11 mouse cellular contexts compared by ENCODE assay signal in the genomic region with DNA sequence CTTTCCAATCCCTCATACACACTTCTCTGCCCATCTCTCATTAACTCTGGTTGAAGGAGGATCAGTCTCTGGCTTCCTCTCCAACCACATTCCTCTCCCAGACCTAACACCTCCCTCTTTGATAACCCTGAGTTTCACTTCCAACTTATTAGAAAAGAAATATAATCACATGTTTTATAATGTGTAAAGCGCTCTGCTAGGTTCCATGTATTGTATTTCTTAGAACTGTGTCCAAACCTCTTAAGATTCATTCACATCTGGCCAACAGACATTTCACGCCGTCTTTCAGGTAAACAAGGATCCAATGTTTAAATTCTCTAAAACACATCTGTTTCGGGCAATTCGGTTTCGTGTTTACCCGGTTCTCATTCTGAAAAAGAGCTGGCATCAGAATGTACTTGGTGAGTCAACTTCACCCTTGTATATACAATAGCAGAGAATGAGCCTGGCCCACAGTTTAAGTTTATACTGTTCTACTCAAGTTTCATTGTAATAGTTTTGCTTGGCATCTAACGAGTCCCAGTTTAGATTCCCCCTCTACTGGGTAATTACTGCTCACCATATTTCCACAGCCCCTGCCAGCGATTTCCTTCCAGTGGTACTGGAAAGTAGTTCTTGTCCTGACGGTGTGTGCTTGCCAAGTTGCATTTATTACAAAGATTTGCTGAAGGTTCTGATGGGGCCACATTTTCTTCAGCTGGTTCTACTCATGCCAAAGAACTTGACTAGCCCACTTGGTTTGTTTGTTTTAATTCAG.
DNase-seq lines count a peak whose midpoint lies in the region; ATAC-seq and TF ChIP-seq lines count a peak whose summit lies in the region.
"Had no signal": no experiment of that assay in that cellular context is flagged by ENCODE, and none has a peak within 500 bp of the region (broad histone marks: within the 10 kb centered on the region; RNA-seq: fewer than 3 reads in every experiment).

No protein-coding gene starts in this region.

- H3K27ac ChIP-seq in kidney, adult 2 months (ENCODE audit: insufficient read depth, low read depth, low read length) = no peak overlapping the region
- H3K27ac ChIP-seq in embryonic facial prominence, embryonic 13.5 days = peak overlapping the region; percentile 83
- H3K27ac ChIP-seq in limb, embryonic 15.5 days = peak overlapping the region; percentile 75
- no peak overlapping the region for H3K27ac ChIP-seq in midbrain, embryonic 16.5 days (ENCODE audit: low read length)
- no peak overlapping the region for H3K27ac ChIP-seq in hindbrain, embryonic 12.5 days
- H3K27ac ChIP-seq: layer of hippocampus, adult 2 months; macrophage had no signal

- no peak overlapping the region for H3K9ac ChIP-seq in embryonic facial prominence, embryonic 13.5 days
- H3K9ac ChIP-seq in limb, embryonic 15.5 days = no peak overlapping the region
- H3K9ac ChIP-seq in midbrain, embryonic 16.5 days (ENCODE audit: low read depth, low read length) = no peak overlapping the region
- H3K9ac ChIP-seq in hindbrain, embryonic 12.5 days = no peak overlapping the region

- WGBS in kidney, adult 2 months = 65% methylated on average over 10 of the region's 10 CpGs
- WGBS in embryonic facial prominence, embryonic 13.5 days = 32% methylated on average over 10 of the region's 10 CpGs
- 28% methylated on average over 10 of the region's 10 CpGs for WGBS in limb, embryonic 15.5 days
- 89% methylated on average over 10 of the region's 10 CpGs for WGBS in midbrain, embryonic 16.5 days
- WGBS in hindbrain, embryonic 12.5 days = 77% methylated on average over 10 of the region's 10 CpGs

- H3K4me3 ChIP-seq in kidney, adult 2 months (ENCODE audit: insufficient read depth, low read depth, low read length) = no peak overlapping the region
- no peak overlapping the region for H3K4me3 ChIP-seq in embryonic facial prominence, embryonic 13.5 days
- H3K4me3 ChIP-seq in limb, embryonic 15.5 days = no peak overlapping the region
- no peak overlapping the region for H3K4me3 ChIP-seq in midbrain, embryonic 16.5 days (ENCODE audit: low read depth, low read length)
- no peak overlapping the region for H3K4me3 ChIP-seq in hindbrain, embryonic 12.5 days
- H3K4me3 ChIP-seq: layer of hippocampus, adult 2 months had no signal

- H3K9me3 ChIP-seq in embryonic facial prominence, embryonic 13.5 days = no peaks in the 10 kb centered on the region
- no peaks in the 10 kb centered on the region for H3K9me3 ChIP-seq in limb, embryonic 15.5 days
- H3K9me3 ChIP-seq in midbrain, embryonic 16.5 days (replicated peaks; ENCODE audit: control insufficient read depth, low read length, poor library complexity, severe bottlenecking) = no peaks in the 10 kb centered on the region
- H3K9me3 ChIP-seq in hindbrain, embryonic 12.5 days (replicated peaks) = no peaks in the 10 kb centered on the region

- TF ChIP-seq POLR2A in kidney, adult 2 months (IDR thresholded peaks at IDR 0.05; ENCODE audit: low read depth, low read length) = no peak

- peak; percentile 93 for ATAC-seq in embryonic facial prominence, embryonic 13.5 days (ENCODE audit: insufficient number of reproducible peaks, insufficient read depth, low FRiP score, low TSS enrichment, low read depth)
- ATAC-seq in limb, embryonic 15.5 days (ENCODE audit: insufficient number of reproducible peaks, low FRiP score, low TSS enrichment, low read depth) = peak; percentile 89
- ATAC-seq in midbrain, embryonic 16.5 days = no peak
- ATAC-seq in hindbrain, embryonic 12.5 days (ENCODE audit: low FRiP score) = no peak

- no peak for TF ChIP-seq CTCF in kidney, adult 2 months (conservative IDR thresholded peaks at IDR 0.05; ENCODE audit: insufficient read depth, insufficient read length, low read depth, low read length)

- DNase-seq in kidney, adult 2 months = peak; percentile 3
- no peak for DNase-seq in kidney, postnatal 36 days
- peak; percentile 92 for DNase-seq in NIH3T3 (ENCODE audit: low read depth)
- DNase-seq: cerebellum, adult 8-10 months; right cerebral cortex, postnatal 25 days had no signal

- peak overlapping the region; percentile 24 for H3K4me2 ChIP-seq in embryonic facial prominence, embryonic 13.5 days
- H3K4me2 ChIP-seq in limb, embryonic 15.5 days = no peak overlapping the region
- H3K4me2 ChIP-seq in midbrain, embryonic 16.5 days (ENCODE audit: low read length) = no peak overlapping the region
- no peak overlapping the region for H3K4me2 ChIP-seq in hindbrain, embryonic 12.5 days (replicated peaks)

- H3K27me3 ChIP-seq in kidney, adult 2 months (replicated peaks; ENCODE audit: control insufficient read depth, insufficient read depth, low read length) = no peaks in the 10 kb centered on the region
- H3K27me3 ChIP-seq in embryonic facial prominence, embryonic 13.5 days = no peaks in the 10 kb centered on the region
- no peaks in the 10 kb centered on the region for H3K27me3 ChIP-seq in limb, embryonic 15.5 days
- H3K27me3 ChIP-seq in midbrain, embryonic 16.5 days (ENCODE audit: control insufficient read depth, insufficient read depth, low read depth, low read length) = no peaks in the 10 kb centered on the region
- H3K27me3 ChIP-seq in hindbrain, embryonic 12.5 days = no peaks in the 10 kb centered on the region

- no peaks in the 10 kb centered on the region for H3K36me3 ChIP-seq in kidney, adult 2 months (ENCODE audit: control insufficient read depth, insufficient read depth, low read length)
- no peaks in the 10 kb centered on the region for H3K36me3 ChIP-seq in embryonic facial prominence, embryonic 13.5 days
- no peaks in the 10 kb centered on the region for H3K36me3 ChIP-seq in limb, embryonic 15.5 days
- H3K36me3 ChIP-seq in midbrain, embryonic 16.5 days (ENCODE audit: control insufficient read depth, insufficient read depth, low read length) = no peaks in the 10 kb centered on the region
- H3K36me3 ChIP-seq in hindbrain, embryonic 12.5 days = no peaks in the 10 kb centered on the region

- no peaks in the 10 kb centered on the region for H3K4me1 ChIP-seq in kidney, adult 2 months (ENCODE audit: control insufficient read depth, insufficient read depth, low read length)
- peaks cover 10% of the 10 kb centered on the region for H3K4me1 ChIP-seq in embryonic facial prominence, embryonic 13.5 days
- peaks cover 11% of the 10 kb centered on the region for H3K4me1 ChIP-seq in limb, embryonic 15.5 days
- no peaks in the 10 kb centered on the region for H3K4me1 ChIP-seq in midbrain, embryonic 16.5 days (ENCODE audit: control insufficient read depth, insufficient read depth, low read length)
- no peaks in the 10 kb centered on the region for H3K4me1 ChIP-seq in hindbrain, embryonic 12.5 days

Comparison
In these comparisons a context has a peak if more than half of its experiments do, and no peak if none do; other contexts are left out.
1. DNase-seq: peak in kidney, adult 2 months (single experiment) and NIH3T3 (single experiment); none in kidney, postnatal 36 days (0 of 2).
2. H3K27ac ChIP-seq: peak in embryonic facial prominence, embryonic 13.5 days (single experiment) and limb, embryonic 15.5 days (single experiment); none in kidney, adult 2 months (single experiment), midbrain, embryonic 16.5 days (single experiment) and hindbrain, embryonic 12.5 days (single experiment).
3. ATAC-seq: peak in embryonic facial prominence, embryonic 13.5 days (single experiment) and limb, embryonic 15.5 days (single experiment); none in midbrain, embryonic 16.5 days (single experiment) and hindbrain, embryonic 12.5 days (single experiment).